Mouse (Mus musculus) embryonic facial prominence, embryonic 14.5 days (tissue): ENCODE measurements around the gene Sbno1. TPM values are rescaled to one million over a fixed set of nuclear protein-coding genes. Genes with fewer than 3 reads are reported as not detected.

Experiments used
- microRNA-seq: library from miRNA; unstranded; fragments of <30 nt; microRNA quantifications from one replicate; pipeline ENCODE4, GENCODE M21; 2016; ENCODE audit warnings: borderline number of aligned reads
- polyA plus RNA-seq: library from polyadenylated mRNA; unstranded; fragments of >200 nt; fragmentation: Nextera tagmentation; extraction: Ambion mirVana; gene quantifications from 2 replicates; pipeline ENCODE4 v1.2.1, GENCODE M21; 2014

Gene Sbno1
- polyA plus RNA-seq, 1 experiment from 2014 or later: 62.7 TPM

Small RNA genes lying within 50 kb of the gene (microRNA-seq; reads per million reads assigned to microRNA genes)
- gene Gm27486: not detected

Other genes with a start within 250 kb of the Sbno1 start
- 7.6 and 8.4 TPM in 2 replicates for gene Pitpnm2, start 176.2 kb downstream of the Sbno1 start, polyA plus RNA-seq
- 9.3 and 10.2 TPM in 2 replicates for gene Mphosph9, start 98.0 kb downstream of the Sbno1 start, polyA plus RNA-seq
- 9.3 and 10.4 TPM in 2 replicates for gene 2810006K23Rik, start 97.9 kb downstream of the Sbno1 start, polyA plus RNA-seq
- gene Cdk2ap1, start 62.9 kb downstream of the Sbno1 start, polyA plus RNA-seq: 62.2 and 69.7 TPM in 2 replicates
- gene Kmt5a, start 13.9 kb upstream of the Sbno1 start, polyA plus RNA-seq: 50.3 and 57.5 TPM in 2 replicates
- 33.6 and 34.8 TPM in 2 replicates for gene Rilpl2, start 52.4 kb upstream of the Sbno1 start, polyA plus RNA-seq
- 11.0 and 11.4 TPM in 2 replicates for gene Snrnp35, start 57.1 kb upstream of the Sbno1 start, polyA plus RNA-seq
- 27.0 and 29.6 TPM in 2 replicates for gene Rilpl1, start 105.4 kb upstream of the Sbno1 start, polyA plus RNA-seq
- gene Tmed2, start 114.7 kb upstream of the Sbno1 start, polyA plus RNA-seq: 612 and 629 TPM in 2 replicates
- 8.5 and 10.6 TPM in 2 replicates for gene Ddx55, start 126.9 kb upstream of the Sbno1 start, polyA plus RNA-seq
- gene Eif2b1, start 153.1 kb upstream of the Sbno1 start, polyA plus RNA-seq: 74.6 and 74.9 TPM in 2 replicates
- gene Gtf2h3, start 153.1 kb upstream of the Sbno1 start, polyA plus RNA-seq: 56.7 and 74.3 TPM in 2 replicates
- 46.8 and 48.3 TPM in 2 replicates for gene Atp6v0a2, start 202.6 kb upstream of the Sbno1 start, polyA plus RNA-seq